Mouse (Mus musculus): ENCODE measurements around the gene Ncl.

Gene Ncl

DNA sequence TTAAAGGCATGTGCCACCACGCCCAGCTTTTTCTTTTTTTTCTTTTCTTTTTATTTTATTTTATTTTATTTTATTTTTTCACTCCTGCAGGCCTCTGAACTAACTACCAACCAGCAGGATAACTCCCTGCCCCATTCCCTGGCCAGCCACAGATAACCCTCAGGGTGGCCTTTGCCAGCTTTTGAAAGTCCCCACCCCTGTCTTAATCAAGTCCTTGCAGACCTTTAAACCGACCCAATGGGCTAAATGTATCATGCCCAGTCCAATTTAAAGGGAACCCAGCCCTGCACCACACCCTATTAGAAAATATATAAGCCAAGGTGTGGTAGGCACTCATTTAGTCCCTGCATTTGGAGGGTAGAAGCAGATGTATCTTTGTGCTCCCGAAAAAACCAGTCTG lies 46.9 kb downstream of the Ncl start:
- no peak for DNase-seq (ENCODE audit: low spot score in 2 of 2)

DNA sequence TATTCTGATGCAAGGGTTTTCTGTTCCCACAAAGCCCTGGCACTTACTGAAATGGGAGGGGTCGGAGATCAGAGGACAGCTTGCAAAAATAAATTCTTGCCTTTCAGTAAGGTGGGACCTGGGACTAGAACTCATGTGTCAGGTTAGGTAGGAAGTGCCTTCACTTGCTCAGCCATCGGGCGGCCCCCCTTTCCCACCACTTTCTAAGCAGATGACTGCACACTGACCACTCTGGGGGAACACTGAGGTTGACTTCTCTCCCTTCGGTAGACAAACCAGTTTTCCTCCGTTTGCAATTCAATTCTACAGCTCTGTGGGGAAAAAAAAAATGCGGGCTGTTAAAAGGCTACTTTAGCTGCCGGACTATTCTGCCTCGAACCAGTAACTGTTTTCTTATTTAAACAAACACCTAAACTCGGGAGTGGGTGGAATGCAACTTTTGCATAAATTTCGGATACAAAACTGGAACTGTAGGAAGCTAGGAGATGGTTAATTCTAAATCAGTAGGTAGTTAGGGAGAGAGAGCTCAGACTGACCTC lies 47.7 kb downstream of the Ncl start:
- DNase-seq (ENCODE audit: low spot score in 2 of 2): no peak

DNA sequence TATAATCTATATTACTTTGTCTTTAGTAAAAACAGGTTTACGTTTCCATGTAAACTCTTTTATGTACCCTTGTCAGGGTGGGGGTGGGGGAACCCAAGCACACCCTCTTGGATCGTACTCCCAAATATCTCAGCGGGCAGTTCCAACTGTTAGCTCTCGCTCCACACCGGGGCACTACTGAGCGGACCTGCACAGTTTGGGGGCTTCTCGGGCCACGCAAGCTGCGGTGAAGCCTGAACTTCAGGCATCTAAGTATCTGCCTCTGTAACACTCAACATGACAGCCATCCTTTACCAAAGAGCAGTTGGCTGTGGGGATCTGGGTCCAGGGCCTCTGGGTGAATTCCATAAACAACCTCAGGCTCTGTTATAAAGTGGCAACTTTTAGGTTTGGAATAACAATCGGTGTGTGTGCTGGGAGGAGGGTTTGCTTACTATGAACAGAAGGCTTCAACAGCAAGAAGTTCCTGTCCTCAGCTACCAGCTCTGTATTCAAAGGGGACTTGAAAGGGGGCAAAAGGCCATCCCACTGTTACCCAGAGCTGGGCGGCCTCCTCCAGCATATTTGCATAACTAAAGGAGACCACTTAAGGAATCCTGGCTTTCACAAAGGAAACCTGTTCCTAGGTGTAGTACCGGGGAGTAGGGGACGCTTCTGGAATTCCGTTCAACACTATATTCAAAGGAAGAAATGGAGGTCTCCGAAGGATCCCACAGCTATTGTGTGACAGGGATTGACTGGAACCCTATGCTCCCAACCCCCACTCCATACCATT lies 48.5 kb downstream of the Ncl start:
- DNase-seq (ENCODE audit: low spot score in 2 of 2): no peak

DNA sequence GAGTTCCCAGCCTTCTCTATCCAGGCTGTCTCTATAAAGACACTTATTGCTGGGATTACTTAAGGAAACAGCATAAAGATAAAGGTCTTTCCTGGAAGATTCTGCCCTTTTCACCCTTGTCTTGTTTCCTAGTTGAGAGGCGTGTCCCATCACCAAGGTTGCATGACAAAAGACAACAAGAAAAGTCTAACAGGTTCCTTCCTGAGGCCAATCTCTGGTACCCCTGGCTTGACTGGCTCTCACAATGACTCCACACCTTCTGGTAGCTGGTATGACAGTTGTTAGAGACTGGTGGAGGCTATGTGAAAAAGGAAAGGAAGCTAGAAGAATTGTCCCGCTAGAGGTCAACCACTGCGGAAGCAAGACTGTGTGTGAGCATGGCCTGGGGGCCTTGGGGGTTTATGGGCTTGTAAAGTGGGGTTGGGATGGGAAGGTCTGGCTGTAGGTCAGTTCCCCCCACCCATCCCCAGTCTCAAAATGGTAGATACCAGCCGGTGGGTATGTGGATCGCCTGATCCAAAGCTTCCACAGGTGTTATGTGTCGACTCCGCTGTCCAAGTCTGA lies 49.8 kb downstream of the Ncl start:
- DNase-seq (ENCODE audit: low spot score in 2 of 2): no peak

DNA sequence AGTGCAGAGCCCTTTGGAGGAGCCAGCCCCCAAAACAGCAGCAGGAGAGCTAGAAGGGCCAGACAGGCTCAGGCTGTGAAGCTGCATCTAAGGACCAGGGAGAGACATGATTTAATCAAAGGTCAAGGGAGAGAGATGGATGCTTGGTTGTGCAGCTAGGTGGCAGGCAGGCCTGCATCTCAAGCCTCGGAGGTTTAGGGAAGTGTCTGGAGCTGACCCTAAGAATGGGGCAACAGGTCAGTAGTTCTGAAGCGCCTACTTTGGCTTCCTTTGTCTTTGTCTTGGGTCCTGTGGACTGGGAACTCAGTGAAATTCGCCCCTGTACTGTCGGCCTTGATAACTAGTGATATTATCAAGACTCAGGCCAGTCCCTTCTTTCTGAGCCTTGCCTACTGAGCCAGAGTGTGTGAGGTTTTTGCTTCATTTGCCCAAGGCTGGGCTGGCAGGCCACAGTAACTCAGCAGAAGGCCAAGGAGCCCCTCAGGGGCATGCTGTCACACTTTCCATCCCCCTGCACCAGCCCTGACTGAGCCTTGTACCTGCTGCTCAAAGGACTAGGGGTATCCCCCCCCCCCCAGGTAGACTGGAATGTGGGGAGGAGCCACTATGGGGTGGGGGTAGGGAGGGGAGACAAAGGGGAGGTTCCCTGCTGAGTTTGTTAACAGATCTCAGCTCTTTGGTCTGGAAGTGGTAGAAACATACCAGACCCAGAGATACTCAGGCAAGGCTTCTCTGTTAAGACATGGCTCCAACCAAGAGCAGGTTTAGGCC lies 51.1 kb downstream of the Ncl start:
- DNase-seq (ENCODE audit: low spot score in 2 of 2): no peak

DNA sequence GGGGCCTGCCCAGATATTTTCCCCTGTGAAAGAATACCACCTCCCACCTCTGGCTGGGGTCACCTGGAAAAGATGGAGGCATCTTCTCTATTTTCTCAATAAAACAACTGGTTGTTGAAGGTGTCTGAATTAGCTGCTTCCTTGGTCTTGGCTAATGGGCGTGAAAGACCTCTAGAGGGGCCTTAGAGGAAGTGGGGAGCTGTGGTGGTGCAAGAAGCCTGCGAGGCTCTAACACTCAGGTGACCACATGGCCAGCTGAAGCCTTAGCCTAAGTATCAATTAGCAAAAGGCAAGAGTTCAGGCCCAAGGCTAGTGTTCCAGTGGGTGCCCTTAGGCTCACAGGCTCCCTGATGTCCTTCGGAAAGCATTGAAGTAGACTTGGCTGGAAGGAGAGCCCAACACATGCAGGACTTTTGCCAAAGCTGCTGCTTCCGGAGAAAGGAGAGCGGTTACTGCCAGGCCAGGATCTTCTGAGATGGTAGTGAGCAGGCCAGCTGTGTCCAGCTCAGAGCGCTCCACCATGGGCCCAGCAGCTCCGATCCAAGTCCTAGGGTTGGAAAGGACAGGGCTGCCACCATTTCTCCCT lies 51.9 kb downstream of the Ncl start:
- DNase-seq (ENCODE audit: low spot score in 2 of 2): no peak

DNA sequence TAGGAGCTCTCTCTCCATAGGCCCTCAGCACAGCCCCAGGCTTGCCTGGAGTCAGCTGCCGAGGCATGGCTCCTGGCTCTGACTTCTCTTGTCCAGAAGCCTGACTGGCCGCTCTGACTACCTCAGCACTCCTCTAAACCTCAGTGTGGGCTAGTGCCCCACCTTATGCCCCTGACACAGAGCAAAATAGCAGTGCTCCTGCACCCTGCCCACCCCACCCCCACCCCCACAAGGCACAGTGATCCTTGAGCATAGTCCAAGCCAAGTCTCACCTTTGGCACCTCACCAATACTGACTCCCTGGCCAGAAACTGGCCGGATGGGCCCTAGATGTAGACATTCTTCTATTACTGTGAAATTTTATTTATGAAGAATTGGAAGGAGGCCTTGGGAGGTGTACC lies 52.5 kb downstream of the Ncl start:
- DNase-seq (ENCODE audit: low spot score in 2 of 2): no peak

DNA sequence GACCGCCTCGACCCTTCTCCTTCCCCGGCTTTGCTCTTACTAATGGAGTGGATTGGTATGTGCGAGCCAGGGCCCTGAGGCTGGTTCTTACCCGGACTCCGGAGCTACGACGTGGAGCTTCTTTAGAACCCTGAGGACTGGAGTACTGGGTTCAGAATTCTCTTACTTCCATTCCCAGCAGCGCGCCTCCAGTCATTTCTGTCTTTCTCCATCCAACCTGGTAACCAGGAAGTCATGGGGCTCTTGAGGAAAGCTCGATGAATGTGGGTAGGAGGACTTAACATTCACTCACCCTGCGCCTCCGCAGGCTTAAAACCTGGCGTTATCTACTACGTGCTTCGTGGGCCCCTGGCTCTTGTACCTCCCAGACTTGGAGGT lies 55.3 kb downstream of the Ncl start:
- no peak for DNase-seq (ENCODE audit: low spot score in 2 of 2)

DNA sequence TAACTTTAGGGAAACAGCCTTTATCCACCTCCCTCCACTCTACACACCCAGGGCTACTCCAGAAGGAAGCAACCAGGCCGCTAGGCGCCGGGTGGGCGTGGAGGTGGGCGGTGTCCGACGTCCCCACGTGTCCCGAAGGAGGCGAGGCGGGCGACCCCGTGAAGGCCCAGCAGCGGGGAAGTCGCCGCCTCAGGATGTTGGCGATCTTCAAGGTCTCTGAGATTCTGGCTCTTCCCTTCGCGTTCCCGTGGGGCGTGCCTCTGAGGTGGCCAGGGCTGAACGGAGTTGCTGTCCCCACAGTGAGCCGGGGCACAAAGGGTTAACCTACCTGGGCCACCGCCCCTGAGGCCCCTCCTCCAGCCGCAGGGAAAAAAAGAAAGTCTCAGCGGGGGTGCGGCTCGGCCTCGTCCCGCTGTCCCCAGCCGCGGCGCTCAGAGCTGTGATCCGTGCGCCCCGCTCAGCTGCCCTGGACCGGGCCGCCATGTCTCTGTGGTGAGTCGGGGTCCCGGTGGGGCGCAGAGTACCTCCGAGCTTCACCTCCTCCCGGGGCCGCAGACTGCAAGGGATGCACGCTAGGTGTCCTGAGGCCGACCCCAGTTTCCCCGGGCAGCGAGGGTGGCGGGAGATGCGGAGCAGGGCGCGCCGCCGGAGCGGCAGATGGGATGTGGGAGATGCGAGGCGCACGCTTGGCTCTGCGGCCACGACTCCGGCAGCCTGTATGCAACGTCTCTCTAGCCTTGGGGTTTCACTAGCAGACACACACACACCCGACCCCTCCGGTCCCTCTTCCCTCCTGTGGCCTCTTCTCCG lies 55.9 kb downstream of the Ncl start:
- peak; percentile 26 to 49 for DNase-seq (ENCODE audit: low spot score in 2 of 2)

DNA sequence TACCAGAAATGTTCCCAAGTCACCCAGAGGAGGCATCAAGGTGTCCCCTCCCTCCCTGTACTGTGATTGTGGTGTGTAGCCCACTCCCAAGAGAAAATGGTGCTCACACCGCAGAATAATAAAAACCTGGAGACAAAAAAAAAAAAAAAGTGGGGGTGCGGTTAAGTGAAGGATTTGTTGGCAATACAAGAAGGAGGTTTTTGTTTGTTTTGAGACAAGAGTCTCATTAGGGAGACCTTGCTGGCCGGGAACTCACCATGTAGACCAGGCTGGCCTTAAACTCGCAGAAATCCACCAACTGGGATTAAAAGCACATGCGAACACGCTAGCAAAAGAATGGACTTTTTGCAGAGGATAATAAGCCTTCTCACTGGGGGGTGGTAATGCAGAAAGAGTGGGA lies 56.7 kb downstream of the Ncl start, which contains the start of gene B3gnt7:
Gene B3gnt7, plus strand, starts transcription at position 301 of the 400 bp plus-strand sequence.
- DNase-seq (ENCODE audit: low spot score in 2 of 2): no peak

DNA sequence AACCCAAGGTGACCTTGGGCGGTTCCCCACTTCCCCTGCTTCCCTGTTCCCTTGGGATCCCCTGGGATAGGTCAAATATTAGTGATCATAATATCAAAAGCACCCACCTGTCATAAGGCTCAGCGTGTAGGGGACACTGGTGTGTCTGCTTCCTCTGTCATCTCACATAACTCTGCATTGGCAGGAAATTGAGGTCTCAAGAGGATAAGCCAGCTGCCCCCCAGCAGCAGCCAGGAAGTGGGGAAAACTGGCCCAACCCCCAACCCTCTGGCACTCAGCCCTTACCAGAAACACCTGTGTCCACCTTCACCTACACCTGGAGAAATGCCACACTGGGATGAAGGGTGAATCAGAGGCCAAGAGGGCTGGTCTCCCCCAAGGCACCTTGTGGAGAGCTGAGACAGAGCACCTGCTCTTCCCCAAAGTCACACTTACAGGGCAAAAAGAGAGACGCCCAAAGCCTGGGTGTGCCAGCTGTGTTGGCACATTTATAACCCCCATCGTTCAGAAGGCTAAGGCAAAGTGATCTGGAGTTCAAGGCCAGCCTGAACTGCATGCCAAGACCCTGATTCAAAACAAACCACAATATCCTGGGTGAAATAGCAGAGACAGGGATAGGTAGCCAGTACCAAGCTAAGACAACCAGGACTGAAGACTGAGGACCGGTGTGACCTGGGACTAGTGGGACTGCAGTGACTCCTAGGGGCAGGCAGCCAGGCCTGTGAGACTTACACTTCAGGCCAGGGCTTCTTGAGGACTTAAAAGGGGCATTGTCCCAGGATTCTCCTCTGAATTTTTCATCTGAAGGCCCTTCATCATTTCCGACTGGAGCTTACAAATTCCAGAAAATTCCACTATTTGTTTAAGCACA lies 57.7 kb downstream of the Ncl start:
- peak; percentile 17 to 41 for DNase-seq (ENCODE audit: low spot score in 2 of 2)

DNA sequence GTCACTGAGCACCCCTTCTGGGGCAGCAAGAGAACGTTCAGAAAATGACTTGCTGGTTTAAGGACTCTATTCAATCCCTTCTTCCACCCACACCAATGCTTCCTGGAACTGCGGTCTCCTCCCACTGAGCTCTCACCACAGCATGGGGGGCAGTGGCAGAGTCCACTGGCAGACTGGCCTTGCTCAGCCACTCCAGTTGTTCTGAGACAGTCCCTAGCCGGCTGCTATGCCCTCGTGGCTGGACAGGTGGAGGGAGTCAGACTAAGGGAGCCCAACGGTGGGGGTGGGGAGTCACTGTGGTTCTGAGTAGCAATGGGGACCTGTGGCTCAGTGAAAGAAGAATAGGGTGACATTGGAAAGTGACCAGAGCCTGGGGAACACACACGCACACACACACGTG lies 58.5 kb downstream of the Ncl start:
- peak; percentile 20 to 31 for DNase-seq (ENCODE audit: low spot score in 2 of 2)

DNA sequence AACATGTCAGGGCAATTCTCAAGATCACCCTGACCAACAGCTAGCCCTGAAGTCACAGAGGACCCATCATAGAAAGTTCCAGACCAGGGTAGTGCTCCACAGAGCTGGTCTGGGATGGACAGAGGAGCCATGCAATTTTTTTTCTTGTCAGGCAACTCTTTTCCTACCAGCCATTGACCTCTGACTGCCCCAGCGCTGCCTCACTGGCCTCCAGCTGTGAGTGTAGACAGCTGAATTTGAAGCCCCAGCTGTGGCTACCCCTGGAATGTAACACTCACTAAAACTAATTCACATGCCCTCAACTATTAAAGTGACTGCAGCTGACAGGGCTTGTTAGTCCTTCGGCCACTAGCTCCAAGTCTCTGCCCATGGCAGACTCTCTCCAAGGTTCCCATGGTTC lies 59.1 kb downstream of the Ncl start:
- no peak for DNase-seq (ENCODE audit: low spot score in 2 of 2)
